Mouse (Mus musculus) left cerebral cortex, adult 6 months (tissue): ENCODE data around the gene Sult2a6. TPM values are rescaled to one million over a fixed set of nuclear protein-coding genes. Genes with fewer than 3 reads are reported as not detected.

Experiments
- long read RNA-seq, 2 experiments: library from polyadenylated mRNA; unstranded; transcript quantifications; one replicate each; pipeline ENCODE4 v2.0.0; 2019 to 2020
- polyA plus RNA-seq: library from polyadenylated mRNA; unstranded; fragments of <200 nt; fragmentation: Nextera tagmentation; gene quantifications from 2 replicates; pipeline ENCODE4 v1.2.3, GENCODE M21; 2021

Gene Sult2a6
- not detected in 2 replicates for polyA plus RNA-seq
- long read RNA-seq, experiment 1: 0 reads
- long read RNA-seq, experiment 2: 0 reads

DNA sequence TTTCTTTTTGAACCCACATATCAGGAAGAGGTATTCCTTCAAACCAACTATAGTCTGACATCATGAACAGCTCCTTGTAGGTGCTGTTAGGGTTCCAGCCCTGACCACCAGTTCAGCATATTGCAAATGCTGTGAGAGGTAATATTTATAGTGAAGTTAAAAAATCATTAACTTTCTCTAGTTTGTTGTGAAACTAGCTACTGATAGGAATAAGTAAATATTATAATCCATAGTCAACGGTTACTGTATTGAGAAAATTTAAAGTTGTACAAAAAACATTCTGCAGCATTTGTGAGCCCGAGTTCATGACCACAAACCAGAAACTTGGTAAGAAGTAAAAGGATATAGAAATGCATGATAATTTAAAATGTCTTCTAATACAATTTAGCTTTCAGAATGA is at the start of gene Sult2a6:
Gene Sult2a6 (minus strand): TSS at position 101 of the 400 bp plus-strand sequence.

Other genes with a start within 250 kb of the Sult2a6 start
- gene Sult2a3, start 131.8 kb downstream of the Sult2a6 start, polyA plus RNA-seq: not detected in 2 replicates
- gene Obox8, start 78.7 kb upstream of the Sult2a6 start, polyA plus RNA-seq: not detected in 2 replicates
- gene Sult2a8, start 191.9 kb upstream of the Sult2a6 start, polyA plus RNA-seq: not detected in 2 replicates
- gene Sult2a7, start 239.4 kb upstream of the Sult2a6 start, polyA plus RNA-seq: not detected in 2 replicates